Mouse (Mus musculus) kidney, postnatal 0 days (tissue): Measurements from ENCODE around the gene Spire2. TPM values are rescaled to one million over a fixed set of nuclear protein-coding genes. Genes with fewer than 3 reads are reported as not detected.

Experiments used
- ATAC-seq: fragments of 200-750 bp; cut with Nextera tagmentation; replicated peaks from 2 replicates; pipeline ENCODE4 v1.8.0; 2017; ENCODE audit warnings: low read depth, moderate number of reproducible peaks, moderate TSS enrichment, moderate library complexity; ENCODE audit not compliant: low FRiP score
- DNase-seq: peaks from one replicate; pipeline ENCODE4 v3.0.0-alpha.2; 2016; ENCODE audit warnings: low spot score
- H3K27ac ChIP-seq: fragments of 300-500 bp; sonication (generic); 2 replicates; pipeline ENCODE4 v1.5.1; 2014; ENCODE audit warnings: mild to moderate bottlenecking
- H3K27me3 ChIP-seq: fragments of 300-500 bp; sonication (generic); 2 replicates; pipeline ENCODE4 v1.6.1; 2014; ENCODE audit warnings: low read length, mixed read lengths; ENCODE audit not compliant: insufficient read depth
- H3K36me3 ChIP-seq: fragments of 300-500 bp; sonication (generic); 2 replicates; pipeline ENCODE4 v1.6.1; 2014; ENCODE audit warnings: low read length, mixed read lengths; ENCODE audit not compliant: insufficient read depth
- H3K4me1 ChIP-seq: fragments of 300-500 bp; sonication (generic); replicated peaks from 2 replicates; pipeline ENCODE4 v1.6.1; 2014; ENCODE audit warnings: antibody characterized with exemption, low read length, mixed read lengths; ENCODE audit not compliant: insufficient read depth
- H3K4me2 ChIP-seq: fragments of 300-500 bp; sonication (generic); 2 replicates; pipeline ENCODE4 v1.6.1; 2014; ENCODE audit warnings: mild to moderate bottlenecking, low read length, moderate library complexity, mixed read lengths
- H3K4me3 ChIP-seq: fragments of 300-500 bp; sonication (generic); replicated peaks from 2 replicates; pipeline ENCODE4 v1.5.1; 2014; ENCODE audit warnings: low read depth, low read length
- H3K9ac ChIP-seq: fragments of 300-500 bp; sonication (generic); 2 replicates; pipeline ENCODE4 v1.6.1; 2014; ENCODE audit warnings: low read depth, low read length
- H3K9me3 ChIP-seq: fragments of 300-500 bp; sonication (generic); replicated peaks from 2 replicates; pipeline ENCODE4 v1.6.1; 2016; ENCODE audit warnings: low read length, inconsistent platforms, mixed read lengths
- CTCF ChIP-seq: IDR thresholded peaks from 2 replicates; pipeline ENCODE4 v1.5.1; 2016; ENCODE audit warnings: antibody characterized with exemption, low read depth, mild to moderate bottlenecking, moderate library complexity
- WGBS: fragments of 180-500 bp; shearing (Covaris S2); extraction: QIAGEN DNeasy Blood & Tissue Kit; methylation state at CpG from one replicate; pipeline ENCODE4 v1.1.7; 2014; 5-methylcytosine and 5-hydroxymethylcytosine counted together
- polyA plus RNA-seq: library from polyadenylated mRNA; unstranded; fragments of >200 nt; fragmentation: Nextera tagmentation; extraction: Ambion mirVana; gene quantifications from 2 replicates; pipeline ENCODE4 v1.2.1, GENCODE M21; 2015

The Spire2 gene
- polyA plus RNA-seq, 1 experiment from 2014 or later, result 5.8 TPM

- Histone ChIP-seq H3K36me3 (no peaks in the 10 kb centered on the region), H3K4me2 (no peak overlapping the region), H3K4me3 (no peak overlapping the region), H3K4me1 (no peaks in the 10 kb centered on the region), H3K27me3 (peaks cover 29% of the 10 kb centered on the region), H3K9ac (no peak overlapping the region), H3K27ac (no peak overlapping the region), H3K9me3 (no peaks in the 10 kb centered on the region)
- DNase-seq, result peak; percentile 17
- WGBS, result 80% methylated on average over 8 of the region's 8 CpGs
- no peak for ATAC-seq
- peak; percentile 52 for TF ChIP-seq CTCF
These were observed 83.7 kb downstream of the Spire2 start for GRCm38 (mm10) chr8:123415967-123416943.

GRCm38 (mm10) chr8:123416944-123417555 lies 84.5 kb downstream of the Spire2 start:
- Histone ChIP-seq H3K4me2 (no peak overlapping the region), H3K9me3 (no peaks in the 10 kb centered on the region), H3K27me3 (peaks cover 21% of the 10 kb centered on the region), H3K9ac (no peak overlapping the region), H3K4me3 (no peak overlapping the region), H3K36me3 (no peaks in the 10 kb centered on the region), H3K27ac (no peak overlapping the region), H3K4me1 (no peaks in the 10 kb centered on the region; the same call in 1 of the 2 replicates)
- DNase-seq (no peak), ATAC-seq (no peak)
- TF ChIP-seq CTCF, result no peak
- 74% methylated on average over 8 of the region's 8 CpGs for WGBS

Other genes starting within 250 kb of the Spire2 start
- 1,763 and 1,932 TPM in 2 replicates for gene Rpl13, start 230.4 kb upstream of the Spire2 start, polyA plus RNA-seq
- 2.3 and 3.3 TPM in 2 replicates for gene Cpne7, start 215.3 kb upstream of the Spire2 start, polyA plus RNA-seq
- 12.0 and 13.9 TPM in 2 replicates for gene Sult5a1, start 174.4 kb upstream of the Spire2 start, polyA plus RNA-seq
- gene Dpep1, start 146.5 kb upstream of the Spire2 start, polyA plus RNA-seq, result 29.4 and 33.9 TPM in 2 replicates
- gene Chmp1a, start 120.0 kb upstream of the Spire2 start, polyA plus RNA-seq, result 126 and 138 TPM in 2 replicates
- gene Spata33, start 119.9 kb upstream of the Spire2 start, polyA plus RNA-seq, result 7.1 and 8.2 TPM in 2 replicates
- gene Cdk10, start 107.9 kb upstream of the Spire2 start, polyA plus RNA-seq, result 28.7 and 29.2 TPM in 2 replicates
- gene Spata2l, start 96.5 kb upstream of the Spire2 start, polyA plus RNA-seq, result 6.1 and 8.2 TPM in 2 replicates
- 13.1 and 15.0 TPM in 2 replicates for gene Zfp276, start 78.5 kb upstream of the Spire2 start, polyA plus RNA-seq
- gene Vps9d1, start 78.4 kb upstream of the Spire2 start, polyA plus RNA-seq, result 16.5 and 17.3 TPM in 2 replicates
- 18.7 and 21.5 TPM in 2 replicates for gene Fanca, start 14.1 kb upstream of the Spire2 start, polyA plus RNA-seq
- 168 and 170 TPM in 2 replicates for gene Tcf25, start 41.0 kb downstream of the Spire2 start, polyA plus RNA-seq
- not detected in 2 replicates for gene Mc1r, start 74.4 kb downstream of the Spire2 start, polyA plus RNA-seq
- gene Tubb3, start 78.7 kb downstream of the Spire2 start, polyA plus RNA-seq, result 0.23 and 0.75 TPM in 2 replicates
- 33.4 and 36.6 TPM in 2 replicates for gene Def8, start 90.8 kb downstream of the Spire2 start, polyA plus RNA-seq
- gene Afg3l1, start 145.2 kb downstream of the Spire2 start, polyA plus RNA-seq, result 40.3 and 48.0 TPM in 2 replicates
- gene Dbndd1, start 182.8 kb downstream of the Spire2 start, polyA plus RNA-seq, result 2.4 and 3.3 TPM in 2 replicates
- 27.1 and 29.2 TPM in 2 replicates for gene Gas8, start 186.1 kb downstream of the Spire2 start, polyA plus RNA-seq